Mouse (Mus musculus) ES-Bruce4 (cell line): ENCODE results near the gene Jph3. TPM values are rescaled to one million over a fixed set of nuclear protein-coding genes. Genes with fewer than 3 reads are reported as not detected.

Source experiments
- H3K27ac ChIP-seq: 2 replicates; pipeline ENCODE4 v1.5.1; 2012; ENCODE audit warnings: low read length, inconsistent platforms; ENCODE audit not compliant: insufficient read depth
- H3K27me3 ChIP-seq: 2 replicates; pipeline ENCODE4 v1.6.1; 2012; ENCODE audit warnings: mild to moderate bottlenecking, low read length, inconsistent platforms; ENCODE audit not compliant: control insufficient read depth, poor library complexity, insufficient read depth, severe bottlenecking
- H3K36me3 ChIP-seq: 2 replicates; pipeline ENCODE4 v1.6.1; 2012; ENCODE audit warnings: inconsistent platforms, mild to moderate bottlenecking, low read length, moderate library complexity; ENCODE audit not compliant: control insufficient read depth, poor library complexity, insufficient read depth, severe bottlenecking
- H3K4me1 ChIP-seq: one replicate; pipeline ENCODE4 v1.8.1; 2011; ENCODE audit warnings: low read length; ENCODE audit not compliant: control insufficient read depth, insufficient read depth
- H3K4me3 ChIP-seq: 2 replicates; pipeline ENCODE4 v1.5.1; 2011; ENCODE audit warnings: low read depth, mild to moderate bottlenecking, low read length
- H3K9ac ChIP-seq: 2 replicates; pipeline ENCODE4 v1.6.1; 2012; ENCODE audit warnings: low read depth, mild to moderate bottlenecking, inconsistent platforms; ENCODE audit not compliant: poor library complexity, severe bottlenecking
- H3K9me3 ChIP-seq: replicated peaks from 2 replicates; pipeline ENCODE4 v1.6.1; 2012; ENCODE audit warnings: mild to moderate bottlenecking, low read length, inconsistent platforms; ENCODE audit not compliant: control insufficient read depth, poor library complexity, insufficient read depth, severe bottlenecking
- CTCF ChIP-seq: IDR thresholded peaks from one replicate; pipeline ENCODE4 v1.8.1; 2011; ENCODE audit warnings: low read depth, low read length
- EP300 ChIP-seq: IDR thresholded peaks from 2 replicates; pipeline ENCODE4 v1.6.1; 2011; ENCODE audit warnings: low read depth, low read length; ENCODE audit not compliant: insufficient read depth
- POLR2A ChIP-seq: IDR thresholded peaks from one replicate; pipeline ENCODE4 v1.8.1; 2011; ENCODE audit warnings: low read length; ENCODE audit not compliant: insufficient read depth
- polyA plus RNA-seq: library from polyadenylated mRNA; stranded (reverse); fragments of >200 nt; gene quantifications from 2 replicates; pipeline ENCODE4 v1.2.4, GENCODE M21; 2011; ENCODE audit warnings: low read depth; ENCODE audit not compliant: missing spikeins, insufficient read depth, insufficient read length

Jph3 gene
- polyA plus RNA-seq, 1 experiment = 1.8 TPM

DNA sequence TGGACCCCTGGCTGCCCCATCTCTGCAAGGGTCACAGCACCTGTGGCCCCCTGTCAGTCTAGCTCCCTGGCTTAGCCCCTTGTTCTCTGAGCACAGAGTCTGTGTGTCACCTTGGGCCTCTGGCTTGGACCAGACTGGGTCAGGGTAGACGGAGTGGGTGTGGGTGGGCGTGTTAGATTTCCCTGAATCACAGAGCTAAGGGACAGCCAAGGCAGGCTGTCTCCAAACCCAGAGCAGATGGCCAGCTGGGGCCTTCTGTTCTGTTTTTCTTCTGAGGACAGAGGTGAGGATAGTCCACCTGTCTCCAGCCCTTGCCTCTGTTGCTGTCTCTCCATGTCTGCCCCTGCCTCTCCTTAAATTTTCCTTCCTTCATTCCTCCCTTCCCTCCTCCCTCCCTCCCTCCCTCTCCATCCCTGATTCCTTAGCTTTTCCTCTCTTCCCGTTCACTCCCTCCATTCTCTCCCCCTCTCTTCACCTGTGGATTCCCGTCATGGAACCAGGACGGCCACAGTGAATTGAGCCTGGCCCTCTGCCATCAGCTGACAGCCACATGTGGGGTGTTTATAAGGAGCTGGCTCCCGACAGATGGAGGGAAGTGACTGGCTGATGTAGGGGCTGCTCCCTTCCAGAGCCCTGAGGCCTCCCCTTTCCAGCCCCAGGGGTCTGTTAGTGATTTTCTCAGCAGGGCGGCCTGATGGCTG lies 33.7 kb downstream of the Jph3 start:
- H3K4me3 ChIP-seq = no peak overlapping the region
- H3K27me3 ChIP-seq = no peaks in the 10 kb centered on the region
- H3K9ac ChIP-seq = no peak overlapping the region
- no peaks in the 10 kb centered on the region for H3K4me1 ChIP-seq
- no peak overlapping the region for H3K27ac ChIP-seq
- no peak for TF ChIP-seq EP300
- no peak for TF ChIP-seq POLR2A
- no peak for TF ChIP-seq CTCF
- H3K36me3 ChIP-seq = no peaks in the 10 kb centered on the region
- no peaks in the 10 kb centered on the region for H3K9me3 ChIP-seq

DNA sequence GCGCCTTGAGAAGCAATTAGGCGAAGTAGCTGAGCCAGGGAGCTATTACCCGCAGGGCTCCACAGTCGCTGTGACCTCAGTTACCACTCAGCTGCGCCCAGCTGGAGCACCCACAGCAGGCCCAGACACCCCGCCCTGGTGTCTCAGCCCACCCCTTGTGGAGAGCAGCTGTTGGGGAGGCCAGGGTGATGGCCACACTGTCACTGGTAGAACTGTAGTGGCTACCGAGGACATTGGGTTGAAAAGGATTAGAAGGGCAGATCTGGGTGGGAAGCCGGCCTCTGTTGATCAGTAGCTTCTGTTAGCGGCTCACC lies 34.2 kb downstream of the Jph3 start:
- TF ChIP-seq CTCF (no peak), EP300 (no peak)
- Histone ChIP-seq H3K9me3 (no peaks in the 10 kb centered on the region), H3K27ac (no peak overlapping the region)

DNA sequence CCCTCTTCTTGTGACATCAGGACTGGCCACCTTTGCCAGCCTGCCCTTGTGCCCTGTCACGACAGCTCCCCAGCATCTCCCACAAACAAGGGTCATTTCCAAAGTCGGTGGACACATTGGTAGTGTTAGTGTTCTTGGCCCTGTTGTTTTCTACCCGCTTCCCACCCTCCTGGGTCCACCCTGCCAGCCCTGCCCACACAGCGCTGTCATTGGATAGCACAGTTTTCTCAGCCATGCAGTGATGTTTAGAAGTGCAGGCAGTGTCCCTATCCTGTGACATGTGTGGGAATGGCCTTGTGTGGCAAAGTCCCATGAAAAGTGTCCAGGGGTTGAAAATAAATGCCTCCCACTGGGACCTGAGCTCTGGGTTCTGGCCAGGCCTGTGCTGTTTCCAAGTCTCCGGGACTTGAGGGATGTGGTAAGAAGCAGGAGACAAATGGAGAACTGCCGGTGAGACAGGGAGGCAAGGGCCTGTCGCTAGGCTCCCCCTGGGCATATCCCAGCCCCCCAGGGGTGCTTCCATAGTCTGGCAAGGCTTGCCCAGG lies 36.2 kb downstream of the Jph3 start:
- Histone ChIP-seq H3K4me1 (no peaks in the 10 kb centered on the region), H3K9ac (no peak overlapping the region), H3K9me3 (no peaks in the 10 kb centered on the region), H3K27ac (no peak overlapping the region), H3K36me3 (no peaks in the 10 kb centered on the region), H3K27me3 (no peaks in the 10 kb centered on the region), H3K4me3 (no peak overlapping the region)
- TF ChIP-seq CTCF (no peak), POLR2A (no peak), EP300 (no peak)

More for the DNA sequence above, 34.2 kb downstream of the Jph3 start:
- H3K9ac ChIP-seq = no peak overlapping the region
- H3K4me1 ChIP-seq = no peaks in the 10 kb centered on the region
- no peaks in the 10 kb centered on the region for H3K27me3 ChIP-seq
- H3K4me3 ChIP-seq = no peak overlapping the region
- H3K36me3 ChIP-seq = no peaks in the 10 kb centered on the region

DNA sequence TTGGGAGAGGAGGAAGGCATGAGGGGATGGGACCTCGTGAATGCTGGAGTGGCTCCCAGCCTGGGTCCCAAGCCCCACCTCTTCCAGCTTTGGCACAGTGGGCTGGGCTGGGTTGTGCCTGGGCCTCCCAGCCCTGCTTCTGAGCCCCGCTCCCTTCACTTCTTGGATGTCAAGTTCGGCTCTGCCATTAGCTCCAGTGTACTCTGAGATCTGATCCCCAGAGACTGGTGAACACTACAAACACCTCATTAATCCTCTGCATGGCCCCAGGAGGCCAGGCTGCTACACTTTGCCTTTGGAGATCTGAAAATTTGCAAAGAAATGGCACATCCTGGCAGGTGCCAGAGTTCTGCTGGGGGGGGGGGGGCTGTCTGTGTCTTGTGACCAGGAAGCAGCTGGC lies 39.7 kb downstream of the Jph3 start:
- no peak overlapping the region for H3K27ac ChIP-seq
- TF ChIP-seq CTCF = no peak
- TF ChIP-seq EP300 = no peak
- TF ChIP-seq POLR2A = no peak
- H3K9me3 ChIP-seq = no peaks in the 10 kb centered on the region
- no peaks in the 10 kb centered on the region for H3K36me3 ChIP-seq
- H3K9ac ChIP-seq = no peak overlapping the region
- no peak overlapping the region for H3K4me3 ChIP-seq
- H3K27me3 ChIP-seq = no peaks in the 10 kb centered on the region
- H3K4me1 ChIP-seq = no peaks in the 10 kb centered on the region

DNA sequence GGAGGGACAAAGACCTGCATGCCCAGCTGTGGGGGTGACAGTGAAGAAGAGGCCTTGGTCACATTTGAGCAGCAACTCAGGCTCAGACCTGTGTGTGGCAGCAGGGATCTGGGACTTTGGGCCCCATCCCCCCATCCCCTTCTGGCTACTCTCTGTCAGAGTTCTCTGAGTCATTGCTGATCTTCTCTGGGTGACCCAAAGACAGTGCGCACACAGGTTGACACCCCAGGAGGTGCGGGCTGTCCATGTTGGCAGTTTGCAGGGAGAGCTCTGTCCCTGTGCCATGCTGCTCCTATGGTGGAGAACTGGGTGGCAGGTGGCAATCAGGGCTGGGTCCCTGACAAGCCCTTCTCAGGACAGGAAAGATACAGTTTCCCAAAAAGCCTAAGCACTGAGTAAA lies 40.2 kb downstream of the Jph3 start:
- Histone ChIP-seq H3K36me3 (no peaks in the 10 kb centered on the region), H3K9me3 (no peaks in the 10 kb centered on the region), H3K9ac (no peak overlapping the region), H3K4me3 (no peak overlapping the region), H3K4me1 (no peaks in the 10 kb centered on the region), H3K27ac (no peak overlapping the region), H3K27me3 (no peaks in the 10 kb centered on the region)
- no peak for TF ChIP-seq POLR2A
- TF ChIP-seq CTCF = no peak
- no peak for TF ChIP-seq EP300

DNA sequence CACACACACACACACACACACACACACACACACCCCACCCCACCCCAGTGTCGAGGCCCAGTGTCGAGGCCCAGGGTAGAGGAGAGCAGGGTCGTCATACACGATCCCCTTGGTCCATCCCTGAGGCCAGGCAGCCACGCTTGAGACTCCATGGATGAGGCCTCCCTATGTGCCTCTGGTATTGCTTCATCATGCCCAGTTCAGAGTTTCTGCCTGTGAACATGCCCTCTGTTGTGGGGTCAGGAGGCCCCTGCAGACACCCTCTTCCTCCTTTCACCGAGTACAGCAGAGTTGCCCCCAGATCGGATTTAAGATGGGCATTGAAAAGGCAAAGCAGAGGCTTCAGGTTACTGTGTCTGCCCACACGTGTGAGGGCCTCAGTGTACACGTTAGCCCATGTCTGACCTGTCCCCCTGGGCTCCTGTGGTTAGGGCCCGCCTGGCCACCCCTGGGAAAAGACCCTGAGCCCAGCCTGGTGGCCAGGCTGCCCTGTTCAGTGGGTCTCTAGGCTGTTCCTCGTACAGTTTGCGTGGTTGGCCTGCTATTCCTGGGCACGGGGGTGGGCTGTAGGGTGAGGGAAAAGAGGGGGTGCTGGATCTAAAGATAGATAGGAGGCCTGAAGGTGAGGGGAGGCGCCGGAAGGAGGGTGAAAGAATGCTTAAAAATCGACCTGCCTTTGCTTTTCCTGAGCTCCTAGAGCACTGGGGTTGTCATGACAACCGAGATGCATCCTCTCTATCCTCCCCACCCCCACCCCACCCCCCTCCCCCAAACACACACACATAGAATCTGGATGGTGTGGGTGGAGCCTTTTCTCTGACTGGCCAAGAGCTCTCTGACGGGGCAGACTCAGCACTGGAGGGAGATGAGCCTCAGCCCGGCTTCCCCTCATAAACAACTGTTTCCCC lies 41.7 kb downstream of the Jph3 start:
- no peak for TF ChIP-seq CTCF
- TF ChIP-seq EP300 = no peak
- TF ChIP-seq POLR2A = no peak
- Histone ChIP-seq H3K27ac (no peak overlapping the region), H3K27me3 (no peaks in the 10 kb centered on the region), H3K4me1 (no peaks in the 10 kb centered on the region), H3K36me3 (no peaks in the 10 kb centered on the region), H3K4me3 (no peak overlapping the region), H3K9me3 (no peaks in the 10 kb centered on the region), H3K9ac (no peak overlapping the region)
